Mouse (Mus musculus) right cerebral cortex, adult 18-20 months (tissue): ENCODE results near the gene Gramd4.
"Not testable (repeated sequence)": the region's sequence is repeated elsewhere in the genome, so short reads cannot be mapped to it uniquely, and the experiment has no call there.

Experiments used
- DNase-seq: peaks from one replicate; pipeline ENCODE4 v3.0.0; 2022; ENCODE audit warnings: mixed read lengths

Gene Gramd4

DNA sequence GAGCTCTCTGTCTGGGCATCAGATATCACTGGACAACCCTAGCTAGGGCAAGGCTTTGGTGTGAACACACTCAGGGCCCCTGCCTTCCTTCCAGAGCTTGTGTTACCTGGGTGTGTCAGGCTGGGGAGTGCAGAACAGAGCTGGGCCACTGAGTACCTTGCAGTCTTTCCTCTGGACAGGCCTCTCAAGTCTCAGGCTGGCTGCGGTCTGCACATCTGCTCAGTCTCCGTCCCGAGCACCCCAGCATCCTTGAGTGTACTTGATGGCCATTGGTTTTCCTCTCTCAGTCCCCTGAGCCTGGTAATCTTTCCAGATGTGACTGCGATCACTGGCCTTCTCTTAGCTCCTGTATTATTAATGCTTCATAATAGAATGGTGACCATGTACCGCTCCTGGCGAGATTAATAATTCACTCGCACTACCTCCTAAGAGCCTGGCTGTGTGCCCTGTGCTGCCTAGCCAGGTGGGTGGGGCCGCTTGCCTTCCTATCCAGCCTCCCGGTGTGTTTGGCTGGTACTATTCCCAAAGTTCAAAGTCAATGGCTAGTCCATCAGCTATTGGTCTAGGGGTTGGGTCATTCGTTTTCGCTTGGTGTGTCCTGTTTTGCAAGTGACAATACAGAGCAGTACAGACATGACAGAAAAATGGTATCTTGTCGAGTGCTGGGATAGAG is 34.6 kb downstream of the Gramd4 start:
- no peak for DNase-seq

DNA sequence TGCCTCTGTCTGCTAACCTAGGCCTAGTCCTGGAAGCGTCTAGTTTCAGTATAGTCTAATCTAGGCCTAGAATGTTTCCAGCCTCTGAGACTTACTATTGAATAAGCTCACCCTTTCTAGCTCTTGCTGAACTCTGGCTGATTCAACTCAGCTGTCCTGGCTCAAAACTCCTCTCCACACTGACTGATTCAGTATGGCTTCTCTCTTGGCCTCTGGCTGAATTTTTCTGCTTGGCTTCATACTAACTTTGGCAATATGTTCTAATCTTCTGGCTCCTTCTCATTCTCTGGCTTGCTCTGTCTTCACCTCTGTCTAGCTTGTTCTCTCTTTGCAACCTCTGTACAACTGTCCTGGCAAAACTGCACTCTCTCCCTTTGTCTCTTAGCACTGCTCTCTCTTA is 35.7 kb downstream of the Gramd4 start:
- DNase-seq = no peak

DNA sequence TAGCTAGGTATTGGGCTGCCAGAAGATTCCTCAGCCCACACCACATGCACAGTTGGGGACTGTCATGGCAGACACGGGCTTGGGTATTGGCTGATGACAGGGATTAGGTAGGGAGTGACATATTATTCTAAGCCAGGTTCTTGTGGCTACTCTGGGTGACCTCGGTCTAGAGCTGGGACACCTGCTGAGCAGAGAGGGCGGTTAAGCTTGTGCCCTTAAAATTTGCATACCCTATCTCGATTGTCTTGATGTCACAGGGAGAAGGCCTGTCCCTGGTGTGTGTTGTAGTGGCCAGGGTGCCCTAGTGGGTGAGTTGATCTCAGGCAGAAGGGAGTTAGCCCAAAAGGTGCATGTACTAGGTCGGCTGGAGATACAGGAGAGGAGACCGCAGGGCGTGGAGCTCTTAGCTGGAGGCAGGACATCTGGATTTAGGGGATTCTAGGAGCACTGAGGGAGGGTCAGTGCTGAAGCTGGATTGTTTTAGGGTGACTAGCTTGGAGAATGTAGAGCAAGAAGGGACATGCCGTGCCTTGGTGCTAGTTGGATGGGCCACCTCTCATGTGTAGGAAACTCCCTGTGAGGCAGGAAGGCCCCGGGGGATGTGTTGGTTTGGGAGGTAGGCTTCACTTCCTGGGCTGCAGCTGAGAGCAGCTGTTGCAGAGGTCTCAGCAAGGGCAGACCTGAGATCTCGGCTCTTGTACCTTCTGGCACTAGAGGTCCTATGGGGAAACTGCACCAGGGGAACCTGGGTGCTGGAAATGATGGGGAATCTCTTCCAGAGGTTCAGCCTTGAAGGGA is 37.0 kb downstream of the Gramd4 start:
- no peak for DNase-seq

- DNase-seq = no peak
Observed at GRCm38 (mm10) chr15:86095722-86096603, 38.5 kb downstream of the Gramd4 start.

DNA sequence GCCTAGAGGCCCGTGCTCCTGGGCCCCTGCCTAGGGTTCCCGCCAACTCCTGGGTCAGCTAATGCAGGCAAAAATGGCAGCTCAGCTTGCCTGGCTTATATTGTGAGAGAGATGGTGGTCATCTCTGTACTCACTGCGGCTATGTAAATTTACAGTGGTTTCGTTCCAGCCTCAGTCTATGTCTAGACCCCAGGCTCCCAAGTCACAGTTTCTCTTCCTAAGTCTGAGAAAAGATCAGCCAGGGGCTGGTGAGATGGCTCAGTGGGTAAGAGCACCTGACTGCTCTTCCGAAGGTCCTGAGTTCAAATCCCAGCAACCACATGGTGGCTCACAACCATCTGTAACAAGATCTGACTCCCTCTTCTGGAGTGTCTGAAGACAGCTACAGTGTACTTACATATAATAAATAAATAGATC is 39.1 kb downstream of the Gramd4 start:
- DNase-seq = not testable (repeated sequence)

GRCm38 (mm10) chr15:86097871-86098270 is 40.4 kb downstream of the Gramd4 start:
- DNase-seq = no peak

GRCm38 (mm10) chr15:86101585-86101984 is 44.1 kb downstream of the Gramd4 start:
- DNase-seq = no peak

DNA sequence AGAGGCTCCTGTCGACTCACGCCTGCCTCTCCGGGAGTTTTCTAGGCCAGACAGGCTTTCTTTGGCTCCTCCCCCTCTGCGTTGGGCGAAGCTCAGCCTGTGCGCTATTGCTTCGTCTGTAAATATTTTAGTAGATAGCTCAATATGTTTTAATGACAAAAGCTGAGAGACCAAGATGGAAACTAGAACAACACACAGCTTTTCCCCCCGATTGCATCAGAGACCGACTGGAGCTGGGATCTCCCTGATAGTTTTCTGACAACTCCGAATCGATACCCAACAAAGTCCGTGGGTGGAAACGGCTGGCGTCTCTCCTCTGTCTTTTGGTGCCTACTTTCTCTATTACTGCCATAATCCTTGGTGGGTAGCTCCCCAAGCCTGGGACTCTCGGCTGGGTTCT is 44.8 kb downstream of the Gramd4 start:
- no peak for DNase-seq

DNA sequence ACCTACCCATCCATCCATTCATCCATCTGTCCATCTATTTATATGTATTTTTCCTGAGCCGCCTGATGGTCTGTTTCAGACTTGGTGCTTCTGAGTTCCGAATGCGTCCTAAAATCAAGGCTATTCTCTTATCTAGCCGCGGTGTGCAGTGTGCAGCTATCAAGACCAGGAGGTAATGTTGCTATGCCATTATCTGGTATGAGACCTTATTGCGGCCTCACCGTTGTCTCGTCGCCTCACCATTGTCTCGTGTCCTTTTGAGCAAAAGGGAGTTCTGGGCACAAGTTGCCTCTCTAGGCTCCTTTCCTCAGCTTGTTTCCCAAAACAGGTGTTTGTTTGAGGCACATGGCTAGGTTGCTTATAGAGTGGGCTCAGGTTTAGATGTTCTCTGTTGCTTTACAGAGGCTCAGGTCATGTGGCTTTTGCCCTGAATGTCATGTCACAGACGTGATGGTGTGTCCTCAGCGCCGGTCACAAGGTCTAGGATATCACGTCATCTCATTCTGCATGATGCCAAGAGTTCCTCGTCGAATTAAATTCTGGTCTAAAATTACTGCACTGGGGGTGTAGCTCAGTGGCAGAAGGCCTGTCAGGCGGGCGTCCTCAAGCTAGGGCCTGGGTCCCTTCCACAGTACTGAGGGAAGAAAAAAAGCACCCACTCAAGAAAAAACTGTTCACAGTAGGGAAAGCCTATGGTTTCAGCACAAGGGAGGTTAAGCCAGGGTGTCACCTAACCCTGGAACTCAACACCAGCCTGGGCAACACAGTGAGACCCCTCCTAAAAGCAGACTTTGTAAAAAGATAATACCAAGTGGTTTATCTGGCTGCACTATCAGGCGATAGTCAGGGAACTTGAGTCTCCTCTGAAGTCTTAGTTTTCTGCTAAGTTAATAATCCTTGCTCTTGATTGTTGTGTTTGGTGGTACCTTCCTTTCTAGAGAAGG is 47.2 kb downstream of the Gramd4 start:
- no peak for DNase-seq

DNA sequence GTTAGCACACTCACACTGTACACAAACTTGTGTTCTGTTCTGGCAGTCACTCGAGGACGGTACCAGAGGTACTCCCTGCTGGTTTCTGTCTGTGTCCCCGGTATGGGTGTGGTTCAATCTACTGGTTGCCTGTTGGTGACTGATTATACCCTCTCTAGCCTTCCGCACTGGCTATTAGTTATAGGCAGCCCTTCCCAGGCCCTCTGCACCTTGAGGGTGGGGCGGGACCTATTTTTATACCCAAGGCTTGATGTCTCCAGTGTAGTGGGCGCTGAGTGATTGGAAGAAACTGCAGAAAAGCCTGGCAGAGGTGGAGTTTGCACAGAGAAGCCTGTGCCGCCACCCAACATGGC is 47.8 kb downstream of the Gramd4 start:
- DNase-seq = no peak

- no peak for DNase-seq
Observed at GRCm38 (mm10) chr15:86105751-86106150, 48.3 kb downstream of the Gramd4 start.

DNA sequence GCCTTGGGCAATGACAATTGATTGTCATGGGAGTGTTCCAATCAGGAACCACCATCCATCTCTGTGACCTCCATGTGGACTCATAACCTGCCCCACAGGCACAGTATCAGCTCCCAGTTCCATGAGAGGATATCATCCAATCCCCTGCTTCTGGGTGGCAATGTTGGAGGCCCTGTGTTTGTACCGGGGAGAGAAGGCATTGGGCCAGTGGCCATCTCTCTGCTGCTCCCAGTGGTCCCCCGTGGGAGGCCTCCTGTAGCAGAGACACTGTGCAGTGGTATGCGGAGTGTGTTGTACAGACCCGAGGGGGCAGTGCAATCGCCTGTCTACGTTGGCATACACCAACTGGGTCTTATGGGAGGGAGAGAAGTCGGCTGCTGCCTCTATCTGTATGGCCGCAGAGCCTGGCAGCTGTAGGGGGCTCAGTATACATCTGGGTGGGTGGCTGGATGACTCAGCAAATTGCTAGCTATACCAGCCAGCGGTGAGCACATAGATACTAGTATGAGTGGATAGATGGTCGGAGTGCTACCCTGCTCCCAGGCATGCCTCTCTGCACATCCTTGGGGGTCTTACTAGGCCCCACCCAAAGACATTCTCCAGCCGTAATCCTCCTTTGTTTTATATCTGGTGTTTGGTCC is 50.5 kb downstream of the Gramd4 start:
- no peak for DNase-seq

GRCm38 (mm10) chr15:86109245-86109644 is 51.8 kb downstream of the Gramd4 start:
- DNase-seq = no peak

GRCm38 (mm10) chr15:86109650-86110211 is 52.2 kb downstream of the Gramd4 start:
- DNase-seq = peak; percentile 64

DNA sequence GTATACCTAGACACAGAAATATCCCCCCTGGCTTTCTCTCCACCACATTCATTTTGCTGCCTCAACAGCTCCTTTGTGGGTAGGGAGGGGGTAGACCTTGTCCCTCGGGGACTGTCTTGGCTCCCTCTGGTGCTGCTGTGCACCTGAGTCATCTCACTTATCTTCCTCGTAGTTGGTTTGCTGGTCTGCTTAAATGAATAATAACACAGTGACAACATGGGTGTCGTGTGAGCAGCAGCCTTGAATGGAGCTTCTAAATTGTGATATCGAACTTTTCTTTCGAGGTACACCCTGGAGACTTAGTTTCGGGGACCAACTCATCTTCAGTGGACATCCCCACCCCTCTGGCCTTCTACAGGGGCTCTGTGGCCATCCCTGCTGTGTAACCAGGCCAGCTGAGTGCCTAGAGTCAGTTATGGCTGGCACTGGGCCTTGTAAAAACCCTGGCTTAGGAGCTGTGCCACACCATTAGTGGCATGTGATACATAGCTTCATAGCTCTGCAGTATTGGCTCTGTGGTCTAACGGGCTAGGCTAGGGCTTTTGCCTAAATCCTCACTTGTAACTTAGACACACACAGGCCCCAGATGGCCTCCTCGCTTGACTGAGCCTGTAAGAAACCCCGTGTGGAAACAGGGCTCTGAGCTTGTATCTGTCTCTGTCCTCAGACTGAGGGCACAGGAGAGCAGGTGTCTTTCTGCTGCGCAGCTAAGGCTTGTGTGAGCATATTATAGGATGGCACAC is 53.0 kb downstream of the Gramd4 start:
- no peak for DNase-seq

DNA sequence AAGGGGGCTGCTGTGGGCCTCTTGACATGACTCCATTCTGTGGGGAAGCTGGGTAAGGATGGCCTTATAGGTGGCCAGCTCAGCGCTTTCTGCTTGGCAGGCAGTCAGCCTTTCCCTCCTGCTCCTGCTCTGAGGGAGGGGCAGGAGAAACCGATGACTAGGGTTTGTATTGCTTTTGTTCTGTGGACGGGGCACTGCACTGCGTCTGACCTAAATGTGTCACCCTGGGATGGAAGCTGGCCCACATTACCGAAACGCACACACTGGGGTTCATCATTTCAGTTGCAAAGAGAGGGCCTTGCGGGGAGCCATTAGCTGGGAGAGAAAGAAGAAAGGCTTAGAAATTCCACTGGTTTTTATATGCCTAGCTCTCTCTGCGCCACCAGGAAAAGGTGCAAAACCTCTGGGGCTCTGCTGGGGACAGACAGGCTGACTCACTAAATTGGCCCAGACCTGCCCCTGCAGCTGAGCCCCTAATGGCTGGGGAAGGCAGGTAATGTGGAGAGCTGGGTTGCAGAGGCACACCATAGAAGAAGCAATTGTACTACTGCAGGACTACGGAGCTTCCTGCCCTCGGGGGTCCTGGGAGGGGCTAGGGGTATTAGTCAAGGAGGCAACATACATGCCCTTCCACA is 55.3 kb downstream of the Gramd4 start:
- no peak for DNase-seq

DNA sequence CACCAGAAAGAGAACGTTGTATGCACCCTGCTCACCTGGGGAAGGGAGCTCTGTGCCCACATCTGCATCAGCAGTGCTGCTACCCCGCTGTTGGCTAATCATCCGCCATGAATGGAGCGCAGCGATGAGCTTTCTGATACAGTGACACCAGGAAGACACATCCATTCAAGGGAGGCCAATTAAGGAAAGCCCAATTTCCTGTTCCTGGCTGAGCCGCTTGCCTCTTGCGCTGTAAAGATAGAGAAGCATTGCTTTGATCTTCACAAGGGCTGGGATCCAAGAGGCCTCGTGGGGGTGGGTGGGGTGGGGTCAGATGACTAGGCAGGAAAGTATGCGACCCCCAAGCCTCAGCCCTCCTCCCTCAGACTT is 55.8 kb downstream of the Gramd4 start:
- no peak for DNase-seq

- no peak for DNase-seq
Observed at GRCm38 (mm10) chr15:86116421-86116820, 58.9 kb downstream of the Gramd4 start.

DNA sequence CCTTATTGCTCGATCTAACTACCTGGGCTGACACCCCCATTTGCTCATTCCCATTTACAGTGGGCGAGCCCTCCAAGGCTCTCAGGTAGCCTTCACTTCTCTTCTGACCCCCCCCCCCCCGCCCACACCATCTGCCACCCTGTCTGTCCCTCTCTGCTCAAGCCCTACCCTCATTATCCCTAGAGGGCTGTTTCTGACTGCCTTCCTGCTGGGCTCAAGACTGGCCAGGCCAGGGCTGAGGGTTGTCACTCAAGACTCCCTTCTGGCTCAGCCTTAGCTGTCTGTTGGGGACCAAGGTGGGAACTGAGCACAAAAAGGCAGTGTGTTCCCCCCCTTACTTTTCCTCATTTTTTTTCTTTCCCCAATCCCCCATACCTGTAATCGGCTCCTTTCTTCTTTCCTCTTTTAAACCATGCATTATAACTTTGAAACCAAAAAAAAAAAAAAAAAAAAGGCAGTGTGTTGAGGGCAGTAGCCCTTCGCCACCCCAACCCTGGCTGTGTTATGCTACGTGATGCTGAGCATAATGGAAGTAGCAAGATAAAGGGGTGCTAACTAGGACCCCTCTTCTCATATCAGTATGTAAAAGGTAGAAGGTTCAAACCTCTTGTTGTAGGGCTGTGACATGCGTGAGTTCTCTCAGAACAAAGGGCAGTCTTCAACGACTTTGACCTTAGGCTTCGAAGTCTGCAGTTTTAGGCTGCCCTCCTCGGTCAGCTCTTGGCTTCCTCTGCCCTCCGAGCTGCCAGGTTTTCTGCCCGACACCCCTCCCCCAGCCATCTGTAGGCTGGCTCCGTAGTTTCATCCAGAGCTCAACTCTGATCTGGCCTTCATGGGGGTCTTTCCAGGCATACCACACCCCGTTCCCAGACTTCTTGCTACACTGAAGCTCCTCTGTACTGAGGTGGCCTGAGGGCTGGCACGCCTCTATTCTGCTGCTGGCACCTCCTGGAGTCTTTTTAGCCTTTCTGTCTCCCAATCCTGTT is 59.9 kb downstream of the Gramd4 start:
- no peak for DNase-seq
